Mouse (Mus musculus): ENCODE data around the gene Apol10a. TPM values are rescaled to one million over a fixed set of nuclear protein-coding genes. Genes with fewer than 3 reads are reported as not detected.
"Not testable (repeated sequence)": the region's sequence is repeated elsewhere in the genome, so short reads cannot be mapped to it uniquely, and the experiment has no call there.

Apol10a gene
- polyA plus RNA-seq, 1 experiment from 2014 or later = not detected

DNA sequence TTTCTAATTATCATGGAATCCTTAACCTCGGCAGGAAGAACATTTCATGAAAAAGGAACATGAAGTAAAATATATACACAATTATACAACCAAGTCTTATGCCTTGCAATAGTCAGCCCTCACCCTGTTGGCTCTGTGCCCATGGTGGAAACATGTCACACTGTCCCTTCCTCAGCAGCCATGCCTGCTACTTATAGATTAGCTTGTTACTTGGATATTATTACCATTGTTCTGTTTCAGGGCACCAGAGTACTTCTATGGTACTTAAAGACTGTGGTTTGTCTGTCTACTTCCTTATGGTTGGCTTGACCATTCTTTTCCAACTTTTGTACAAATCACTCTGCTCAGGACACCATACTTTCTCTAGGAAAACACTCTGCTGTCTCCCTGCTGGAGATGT is 16.3 kb downstream of the Apol10a start:
- H3K27me3 ChIP-seq (replicated peaks; ENCODE audit: control insufficient read depth, insufficient read depth, low read length); DNase-seq (ENCODE audit: low spot score); H3K27ac ChIP-seq (ENCODE audit: low read depth, low read length); ATAC-seq (replicated peaks; ENCODE audit: low FRiP score); H3K4me1 ChIP-seq (replicated peaks; ENCODE audit: control insufficient read depth, insufficient read depth, low read length); H3K9ac ChIP-seq (ENCODE audit: low read depth, low read length); H3K4me2 ChIP-seq; H3K4me3 ChIP-seq (ENCODE audit: low read depth, low read length); H3K9me3 ChIP-seq (ENCODE audit: control insufficient read depth, low read length); H3K36me3 ChIP-seq (ENCODE audit: control insufficient read depth, insufficient read depth, low read length): not testable (repeated sequence)
- no CpG with 5 or more reads among the region's 1 CpGs for WGBS

DNA sequence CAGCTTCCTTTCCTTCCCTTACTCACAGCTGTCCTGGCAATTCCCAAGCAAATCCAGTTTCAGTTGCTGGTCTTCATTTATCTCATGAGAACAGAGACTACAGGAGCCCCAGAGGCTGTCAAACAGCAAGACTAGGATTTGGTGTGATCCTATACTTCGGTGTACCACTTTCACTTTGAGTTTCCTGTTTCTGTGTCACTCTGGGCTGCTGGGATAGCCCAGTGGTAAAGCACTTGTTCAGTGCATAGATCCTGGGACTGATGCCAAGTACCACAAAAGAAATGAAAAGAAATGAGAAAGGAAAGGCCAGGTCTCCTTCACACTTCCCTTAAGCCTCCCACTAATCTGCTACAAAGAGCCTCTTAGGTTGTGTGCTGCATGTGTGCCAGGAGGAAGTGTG is 17.8 kb downstream of the Apol10a start:
- not testable (repeated sequence) for H3K27ac ChIP-seq (ENCODE audit: low read depth, low read length); H3K4me2 ChIP-seq; ATAC-seq (replicated peaks; ENCODE audit: low FRiP score); H3K27me3 ChIP-seq (replicated peaks; ENCODE audit: control insufficient read depth, insufficient read depth, low read length); H3K9me3 ChIP-seq (ENCODE audit: control insufficient read depth, low read length); H3K9ac ChIP-seq (ENCODE audit: low read depth, low read length); DNase-seq (ENCODE audit: low spot score); H3K36me3 ChIP-seq (ENCODE audit: control insufficient read depth, insufficient read depth, low read length); H3K4me3 ChIP-seq (ENCODE audit: low read depth, low read length); H3K4me1 ChIP-seq (replicated peaks; ENCODE audit: control insufficient read depth, insufficient read depth, low read length)
- WGBS = 57% methylated on average over 1 of the region's 1 CpGs

DNA sequence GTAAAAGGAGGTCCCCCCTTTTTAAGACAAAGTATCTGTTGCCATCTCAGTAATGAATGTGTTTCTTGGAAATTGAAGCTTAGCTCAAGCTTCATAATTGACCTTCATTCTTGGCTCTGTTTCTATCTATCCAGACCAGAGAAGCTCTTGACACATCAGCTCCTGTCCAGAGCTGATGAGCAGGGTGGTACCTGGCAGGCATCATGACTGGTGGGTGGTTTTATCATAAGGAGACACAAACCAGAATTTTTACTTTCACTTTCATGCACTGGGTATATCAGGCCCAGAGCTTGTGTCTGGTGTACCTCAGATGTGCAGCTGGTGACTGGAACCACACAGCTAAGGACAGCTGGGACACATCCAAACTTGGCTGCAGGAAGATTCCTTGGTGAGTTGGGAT is 31.1 kb downstream of the Apol10a start, which contains the start of gene Apol11a:
Gene Apol11a (plus strand): TSS at position 306 of the 400 bp plus-strand sequence.
- H3K9me3 ChIP-seq (ENCODE audit: control insufficient read depth, low read length); H3K27ac ChIP-seq (ENCODE audit: low read depth, low read length); H3K4me1 ChIP-seq (replicated peaks; ENCODE audit: control insufficient read depth, insufficient read depth, low read length); DNase-seq (ENCODE audit: low spot score); H3K36me3 ChIP-seq (ENCODE audit: control insufficient read depth, insufficient read depth, low read length); H3K4me2 ChIP-seq; ATAC-seq (replicated peaks; ENCODE audit: low FRiP score); H3K27me3 ChIP-seq (replicated peaks; ENCODE audit: control insufficient read depth, insufficient read depth, low read length); H3K9ac ChIP-seq (ENCODE audit: low read depth, low read length); H3K4me3 ChIP-seq (ENCODE audit: low read depth, low read length): not testable (repeated sequence)

DNA sequence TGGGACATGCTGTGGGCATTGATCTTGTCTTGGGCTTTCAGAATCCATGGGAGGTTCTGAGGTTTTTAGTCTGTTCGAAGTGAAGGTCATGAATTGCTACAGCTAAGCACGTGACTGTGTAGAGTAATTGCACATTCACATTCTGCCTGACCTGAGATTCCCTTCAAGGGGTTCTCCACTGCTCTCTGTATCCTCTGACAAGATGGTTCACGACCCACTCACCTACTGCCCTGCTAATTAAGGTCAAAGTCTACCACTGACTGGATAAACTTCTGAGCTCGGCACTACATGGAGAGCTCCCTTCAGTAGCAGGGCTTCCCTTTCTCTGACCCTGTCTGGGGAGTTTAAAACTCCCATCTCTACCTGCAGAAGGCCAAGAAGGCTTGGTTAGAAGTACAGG is 43.7 kb downstream of the Apol10a start:
- H3K4me3 ChIP-seq (ENCODE audit: low read depth, low read length); H3K27me3 ChIP-seq (replicated peaks; ENCODE audit: control insufficient read depth, insufficient read depth, low read length); H3K9ac ChIP-seq (ENCODE audit: low read depth, low read length); H3K27ac ChIP-seq (ENCODE audit: low read depth, low read length); ATAC-seq (replicated peaks; ENCODE audit: low FRiP score); DNase-seq (ENCODE audit: low spot score); H3K4me1 ChIP-seq (replicated peaks; ENCODE audit: control insufficient read depth, insufficient read depth, low read length); H3K9me3 ChIP-seq (ENCODE audit: control insufficient read depth, low read length); H3K36me3 ChIP-seq (ENCODE audit: control insufficient read depth, insufficient read depth, low read length); H3K4me2 ChIP-seq: not testable (repeated sequence)
- 68% methylated on average over 4 of the region's 4 CpGs for WGBS

DNA sequence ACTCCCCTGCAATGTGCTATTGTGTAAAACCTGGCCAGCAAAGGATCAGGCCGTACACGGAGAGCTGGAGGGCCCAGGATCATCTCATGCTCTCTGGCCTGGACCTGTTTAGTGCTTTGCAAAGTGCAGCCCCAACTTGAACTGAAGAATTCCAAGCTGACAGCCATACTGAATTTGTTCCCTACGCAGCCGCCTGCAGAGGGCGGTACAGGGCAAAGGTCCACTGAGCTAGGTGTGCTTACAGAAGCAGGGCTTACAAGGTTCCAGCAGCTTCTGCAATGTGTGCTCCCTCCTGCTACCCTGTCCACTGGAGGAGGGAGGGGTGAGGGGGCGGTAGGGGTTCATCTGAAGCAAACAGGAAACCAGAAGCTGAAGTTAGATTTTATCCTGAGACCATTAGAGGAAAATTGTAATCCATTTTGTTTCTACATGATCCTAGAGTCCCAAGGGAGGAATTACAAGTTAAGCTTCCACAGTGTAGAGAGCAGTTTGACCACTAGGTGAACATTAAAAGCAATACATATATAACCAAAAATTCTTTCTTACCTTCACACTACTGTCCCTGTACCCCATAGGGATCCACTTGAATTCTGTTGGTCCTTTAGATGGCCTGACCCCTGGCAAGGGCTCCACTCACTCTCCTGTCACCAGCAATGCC is 46.5 kb downstream of the Apol10a start:
- not testable (repeated sequence) for H3K36me3 ChIP-seq (ENCODE audit: control insufficient read depth, insufficient read depth, low read length); H3K9me3 ChIP-seq (ENCODE audit: control insufficient read depth, low read length); ATAC-seq (replicated peaks; ENCODE audit: low FRiP score); H3K4me2 ChIP-seq; H3K27me3 ChIP-seq (replicated peaks; ENCODE audit: control insufficient read depth, insufficient read depth, low read length); H3K27ac ChIP-seq (ENCODE audit: low read depth, low read length); H3K4me1 ChIP-seq (replicated peaks; ENCODE audit: control insufficient read depth, insufficient read depth, low read length); H3K9ac ChIP-seq (ENCODE audit: low read depth, low read length); H3K4me3 ChIP-seq (ENCODE audit: low read depth, low read length)
- DNase-seq (ENCODE audit: low spot score) = peak; percentile 33
- 17% methylated on average over 6 of the region's 6 CpGs for WGBS

DNA sequence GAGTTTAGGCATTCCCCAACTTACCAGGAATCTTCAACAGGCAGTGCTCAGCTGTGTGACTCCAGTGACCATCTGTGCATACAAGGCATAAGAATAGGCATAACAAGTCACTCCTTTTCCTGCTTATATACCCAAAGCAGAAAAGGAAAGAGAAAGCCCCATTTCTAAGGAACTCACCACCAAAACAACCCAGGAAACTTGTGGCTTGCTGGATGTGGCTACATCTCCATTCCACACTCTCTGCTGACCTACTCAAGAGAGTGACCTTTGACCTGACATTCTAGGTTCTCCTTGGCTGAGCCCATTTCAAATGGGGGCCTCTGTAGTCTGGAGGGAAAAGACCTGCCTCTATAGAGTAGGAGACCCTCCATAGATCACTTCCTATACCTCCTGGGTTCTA is 56.4 kb downstream of the Apol10a start, which contains the start of gene Apol7c:
Gene Apol7c (minus strand): TSS at position 101 of the 400 bp plus-strand sequence.
- Histone ChIP-seq H3K4me2 (no peak within 1 kb of the TSS), H3K27me3 (replicated peaks; ENCODE audit: control insufficient read depth, insufficient read depth, low read length) (no peaks in the 10 kb centered on the region), H3K27ac (ENCODE audit: low read depth, low read length) (no peak within 1 kb of the TSS), H3K9ac (ENCODE audit: low read depth, low read length) (no peak within 1 kb of the TSS), H3K36me3 (ENCODE audit: control insufficient read depth, insufficient read depth, low read length) (no peaks in the 10 kb centered on the region), H3K4me1 (replicated peaks; ENCODE audit: control insufficient read depth, insufficient read depth, low read length) (no peaks in the 10 kb centered on the region), H3K4me3 (ENCODE audit: low read depth, low read length) (no peak within 1 kb of the TSS), H3K9me3 (ENCODE audit: control insufficient read depth, low read length) (no peaks in the 10 kb centered on the region)
- no peak for DNase-seq (ENCODE audit: low spot score)
- ATAC-seq (replicated peaks; ENCODE audit: low FRiP score) = no peak

DNA sequence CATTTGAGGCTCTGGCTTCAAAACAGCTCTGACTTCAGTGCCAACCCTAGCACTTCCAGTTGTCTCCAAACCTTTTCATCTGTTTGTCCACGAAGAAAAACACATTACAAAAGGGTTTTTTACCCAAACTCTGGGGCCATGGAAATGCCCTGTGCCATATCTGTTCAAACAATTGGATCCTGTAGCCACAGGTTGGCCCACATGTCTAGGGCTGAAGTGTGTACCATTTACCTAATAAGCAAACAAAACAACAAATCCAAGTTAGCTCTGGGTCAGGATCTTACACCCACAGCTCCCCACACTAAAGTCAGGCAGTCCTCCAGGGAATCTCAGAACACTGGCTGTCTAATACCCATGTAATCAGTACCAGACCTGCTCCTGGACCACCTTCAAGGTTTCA is 62.4 kb downstream of the Apol10a start:
- not testable (repeated sequence) for DNase-seq (ENCODE audit: low spot score); H3K27ac ChIP-seq (ENCODE audit: low read depth, low read length); ATAC-seq (replicated peaks; ENCODE audit: low FRiP score); H3K9ac ChIP-seq (ENCODE audit: low read depth, low read length); H3K9me3 ChIP-seq (ENCODE audit: control insufficient read depth, low read length); H3K4me3 ChIP-seq (ENCODE audit: low read depth, low read length); H3K4me2 ChIP-seq; H3K36me3 ChIP-seq (ENCODE audit: control insufficient read depth, insufficient read depth, low read length); H3K27me3 ChIP-seq (replicated peaks; ENCODE audit: control insufficient read depth, insufficient read depth, low read length); H3K4me1 ChIP-seq (replicated peaks; ENCODE audit: control insufficient read depth, insufficient read depth, low read length)
- 24% methylated on average over 1 of the region's 1 CpGs for WGBS

Other genes starting within 250 kb of the Apol10a start
- gene Rbfox2, start 170.0 kb upstream of the Apol10a start, polyA plus RNA-seq (2014; fragmentation: Nextera tagmentation; extraction: Ambion mirVana) = 24.3 and 26.6 TPM in 2 replicates
- not detected in 2 replicates for gene Apol7a, start 77.9 kb upstream of the Apol10a start, polyA plus RNA-seq (2014; fragmentation: Nextera tagmentation; extraction: Ambion mirVana)
- not detected in 2 replicates for gene Apol9a, start 65.9 kb upstream of the Apol10a start, polyA plus RNA-seq (2014; fragmentation: Nextera tagmentation; extraction: Ambion mirVana)
- not detected in 2 replicates for gene Apol7b, start 29.6 kb upstream of the Apol10a start, polyA plus RNA-seq (2014; fragmentation: Nextera tagmentation; extraction: Ambion mirVana)
- gene Apol11a, start 31.2 kb downstream of the Apol10a start, polyA plus RNA-seq (2014; fragmentation: Nextera tagmentation; extraction: Ambion mirVana) = 0.10 TPM in 1 of 2 replicates, not detected in the other
- gene Apol7c, start 56.3 kb downstream of the Apol10a start, polyA plus RNA-seq (2014; fragmentation: Nextera tagmentation; extraction: Ambion mirVana) = 0.08 TPM in 1 of 2 replicates, not detected in the other
- gene 1700025B11Rik, start 84.8 kb downstream of the Apol10a start, polyA plus RNA-seq (2014; fragmentation: Nextera tagmentation; extraction: Ambion mirVana) = not detected in 2 replicates
- not detected in 2 replicates for gene Apol10b, start 119.1 kb downstream of the Apol10a start, polyA plus RNA-seq (2014; fragmentation: Nextera tagmentation; extraction: Ambion mirVana)
- not detected in 2 replicates for gene Gm36245, start 122.2 kb downstream of the Apol10a start, polyA plus RNA-seq (2014; fragmentation: Nextera tagmentation; extraction: Ambion mirVana)
- gene Apol11b, start 166.2 kb downstream of the Apol10a start, polyA plus RNA-seq (2014; fragmentation: Nextera tagmentation; extraction: Ambion mirVana) = 0.41 and 0.42 TPM in 2 replicates
- gene Apol7e, start 221.8 kb downstream of the Apol10a start, polyA plus RNA-seq (2014; fragmentation: Nextera tagmentation; extraction: Ambion mirVana) = not detected in 2 replicates